Mouse (Mus musculus) stomach, embryonic 14.5 days (tissue): ENCODE measurements around the gene Rars. TPM values are rescaled to one million over a fixed set of nuclear protein-coding genes. Genes with fewer than 3 reads are reported as not detected.

Experiments
- ATAC-seq: fragments of 200-750 bp; cut with Nextera tagmentation; 2 replicates; pipeline ENCODE4 v1.8.0; 2017; ENCODE audit warnings: low read depth, moderate TSS enrichment; ENCODE audit not compliant: insufficient number of reproducible peaks, insufficient read depth, low FRiP score
- H3K27ac ChIP-seq: fragments of 300-500 bp; sonication (generic); 2 replicates; pipeline ENCODE4 v1.5.1; 2014; ENCODE audit warnings: mild to moderate bottlenecking, low read length, moderate library complexity, mixed read lengths
- H3K27me3 ChIP-seq: fragments of 300-500 bp; sonication (generic); 2 replicates; pipeline ENCODE4 v1.6.1; 2014; ENCODE audit warnings: low read length, control low read depth, mixed read lengths; ENCODE audit not compliant: control insufficient read depth, insufficient read depth
- H3K36me3 ChIP-seq: fragments of 300-500 bp; sonication (generic); 2 replicates; pipeline ENCODE4 v1.6.1; 2014; ENCODE audit warnings: mild to moderate bottlenecking, control low read depth, low read length, moderate library complexity, mixed read lengths; ENCODE audit not compliant: control insufficient read depth, insufficient read depth
- H3K4me1 ChIP-seq: fragments of 300-500 bp; sonication (generic); 2 replicates; pipeline ENCODE4 v1.6.1; 2014; ENCODE audit warnings: low read length, control low read depth, mixed read lengths; ENCODE audit not compliant: control insufficient read depth, insufficient read depth
- H3K4me2 ChIP-seq: fragments of 300-500 bp; sonication (generic); replicated peaks from 2 replicates; pipeline ENCODE4 v1.6.1; 2014; ENCODE audit warnings: low read depth, low read length, control low read depth
- H3K4me3 ChIP-seq: fragments of 300-500 bp; sonication (generic); 2 replicates; pipeline ENCODE4 v1.5.1; 2014; ENCODE audit warnings: low read depth, low read length, control low read depth
- H3K9ac ChIP-seq: fragments of 300-500 bp; sonication (generic); replicated peaks from 2 replicates; pipeline ENCODE4 v1.6.1; 2014; ENCODE audit warnings: low read depth, mild to moderate bottlenecking, control low read depth, low read length, moderate library complexity, mixed read lengths
- H3K9me3 ChIP-seq: fragments of 300-500 bp; sonication (generic); 2 replicates; pipeline ENCODE4 v1.6.1; 2016; ENCODE audit warnings: low read depth, low read length, control low read depth; ENCODE audit not compliant: control insufficient read depth
- WGBS: fragments of 180-500 bp; shearing (Covaris S2); extraction: QIAGEN DNeasy Blood & Tissue Kit; methylation state at CpG from one replicate; pipeline ENCODE4 v1.1.7; 2014; 5-methylcytosine and 5-hydroxymethylcytosine counted together
- microRNA counts: library from miRNA; unstranded; fragments of <30 nt; microRNA quantifications from one replicate; lab custom pipeline; 2016
- microRNA-seq: library from miRNA; unstranded; fragments of <30 nt; microRNA quantifications from one replicate; pipeline ENCODE4, GENCODE M21; 2016
- polyA plus RNA-seq: library from polyadenylated mRNA; unstranded; fragments of >200 nt; fragmentation: Nextera tagmentation; extraction: Ambion mirVana; gene quantifications from 2 replicates; pipeline ENCODE4 v1.2.1, GENCODE M21; 2014

Rars gene
- polyA plus RNA-seq, 1 experiment from 2014 or later: 79.2 TPM

DNA sequence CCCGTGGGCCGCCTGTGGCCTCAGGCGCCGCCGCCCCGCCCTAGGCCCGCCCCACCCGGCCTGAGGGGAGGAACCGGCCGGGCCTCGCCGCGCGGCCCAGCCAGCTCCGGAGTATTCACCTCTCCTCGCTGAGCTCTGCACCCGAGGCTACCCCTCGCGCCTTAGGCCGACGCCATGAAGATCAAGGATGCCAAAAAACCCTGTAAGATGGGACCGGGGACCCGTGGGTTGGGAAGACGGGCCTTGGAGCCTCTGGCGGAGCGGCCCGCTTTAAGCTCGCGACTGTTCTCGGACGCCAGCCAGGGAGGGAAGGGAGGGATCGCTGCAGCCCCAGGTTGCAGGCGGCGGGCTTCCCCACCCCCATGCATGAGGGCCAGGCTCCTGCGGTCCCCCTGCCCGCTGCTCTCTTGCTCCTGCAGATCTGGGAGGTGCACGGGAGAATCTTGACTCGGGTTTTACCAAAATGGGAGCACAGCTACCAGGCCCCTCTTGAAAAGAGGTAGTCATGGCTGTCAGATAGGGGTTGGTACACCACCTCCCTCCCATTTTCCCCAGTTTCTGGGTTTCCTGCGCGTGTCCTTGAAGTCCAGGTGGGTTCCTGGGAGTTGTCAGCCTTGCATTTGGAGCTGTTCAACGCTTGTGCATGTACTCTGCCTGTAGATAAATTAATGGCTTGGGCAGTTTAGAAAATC is 64.4 kb downstream of the Rars start:
- H3K4me2 ChIP-seq: peak overlapping the region; percentile 52
- H3K27ac ChIP-seq: peak overlapping the region; percentile 97
- peak overlapping the region; percentile 93 for H3K4me3 ChIP-seq
- peak; percentile 87 for ATAC-seq
- peak overlapping the region; percentile 86 for H3K9ac ChIP-seq
- no peaks in the 10 kb centered on the region for H3K9me3 ChIP-seq
- WGBS: under 1% methylated on average over 32 of the region's 41 CpGs
- no peaks in the 10 kb centered on the region for H3K36me3 ChIP-seq
- no peaks in the 10 kb centered on the region for H3K27me3 ChIP-seq
- H3K4me1 ChIP-seq: peaks cover 8% of the 10 kb centered on the region; the same call in 1 of the 2 replicates

DNA sequence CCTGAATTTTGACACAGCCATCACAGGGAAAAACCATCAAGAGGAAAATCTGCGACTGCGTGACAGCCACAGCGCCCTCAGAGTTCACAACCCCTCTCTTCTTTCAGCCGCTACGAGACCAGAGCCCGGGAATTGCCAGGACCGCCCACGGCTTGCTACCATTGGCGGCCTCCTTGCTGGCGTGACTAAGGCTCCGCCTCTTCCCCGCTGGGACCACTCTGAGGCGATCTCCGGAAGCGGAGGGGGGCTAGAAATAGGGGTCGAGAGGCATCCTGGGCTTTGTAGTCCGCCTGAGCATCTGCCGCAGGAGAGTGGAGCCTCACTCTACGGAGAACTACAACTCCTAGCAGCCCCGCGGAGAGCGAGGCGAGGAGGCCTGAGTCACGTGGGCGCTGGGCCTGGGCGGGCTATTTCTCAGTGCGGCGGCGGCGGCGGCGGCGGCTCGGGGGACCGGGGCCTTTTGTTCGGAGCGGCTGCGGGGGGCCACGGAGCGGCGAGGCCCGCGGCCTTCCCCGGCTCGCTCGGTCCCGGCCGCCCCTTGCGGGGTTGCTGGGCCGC is 65.0 kb downstream of the Rars start, which contains the start of gene Pank3:
Gene Pank3 (plus strand): TSS at position 297 of the 558 bp plus-strand sequence.
- peak within 1 kb of the TSS; percentile 52 for H3K4me2 ChIP-seq
- WGBS: under 1% methylated on average over 46 of the region's 50 CpGs
- peak; percentile 100 for ATAC-seq

DNA sequence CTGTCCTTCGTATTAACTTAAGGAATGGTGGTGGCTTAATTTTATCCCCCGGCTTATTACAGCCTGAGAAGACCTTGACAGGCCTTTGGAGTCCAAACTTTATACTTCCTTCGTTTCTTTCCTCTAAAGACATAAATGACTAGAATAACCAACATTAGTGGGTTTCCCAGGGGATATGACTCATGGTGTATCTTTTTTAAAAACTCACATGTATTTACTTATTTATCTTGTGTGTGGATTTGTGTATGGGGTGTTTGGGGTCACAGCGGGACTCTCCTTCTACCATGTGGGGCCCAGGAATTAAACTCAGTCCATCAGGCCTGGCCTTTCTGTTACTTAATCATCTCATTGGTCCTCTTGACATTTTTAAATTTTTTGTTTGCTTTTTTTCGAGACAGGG is 67.5 kb downstream of the Rars start:
- H3K4me1 ChIP-seq: peaks cover 8% of the 10 kb centered on the region; the same call in 1 of the 2 replicates
- 81% methylated on average over 5 of the region's 5 CpGs for WGBS
- no peak for ATAC-seq
- no peaks in the 10 kb centered on the region for H3K36me3 ChIP-seq
- H3K9ac ChIP-seq: no peak overlapping the region
- no peaks in the 10 kb centered on the region for H3K27me3 ChIP-seq
- H3K9me3 ChIP-seq: no peaks in the 10 kb centered on the region
- no peak overlapping the region for H3K4me3 ChIP-seq
- H3K4me2 ChIP-seq: no peak overlapping the region
- no peak overlapping the region for H3K27ac ChIP-seq

More for the DNA sequence above, 65.0 kb downstream of the Rars start, which contains the start of gene Pank3:
- no peaks in the 10 kb centered on the region for H3K27me3 ChIP-seq
- H3K27ac ChIP-seq: peak within 1 kb of the TSS; percentile 97
- no peaks in the 10 kb centered on the region for H3K9me3 ChIP-seq
- peak within 1 kb of the TSS; percentile 86 for H3K9ac ChIP-seq
- H3K4me3 ChIP-seq: peak within 1 kb of the TSS; percentile 93
- H3K4me1 ChIP-seq: peaks cover 8% of the 10 kb centered on the region; the same call in 1 of the 2 replicates
- H3K36me3 ChIP-seq: no peaks in the 10 kb centered on the region

DNA sequence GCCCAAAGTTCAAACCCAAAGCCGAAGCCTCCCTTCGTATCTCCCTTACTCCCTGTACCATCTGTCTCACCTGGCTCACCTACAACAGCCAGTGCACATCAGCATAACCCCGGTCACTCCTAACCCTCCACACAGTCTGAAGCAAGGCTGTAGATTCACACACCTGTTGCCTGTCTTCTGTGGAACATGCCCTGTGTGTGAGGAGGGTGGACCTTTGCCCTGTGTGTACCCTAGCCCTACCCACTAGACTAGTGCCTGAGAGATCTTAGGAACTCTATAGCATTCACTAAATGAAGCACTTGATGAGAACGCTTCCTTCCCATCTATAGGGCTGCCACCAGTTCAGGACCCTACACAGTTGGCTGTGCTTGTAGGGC is 73.7 kb downstream of the Rars start:
- 95% methylated on average over 4 of the region's 4 CpGs for WGBS
- H3K4me1 ChIP-seq: no peaks in the 10 kb centered on the region
- no peak overlapping the region for H3K9ac ChIP-seq
- H3K27ac ChIP-seq: no peak overlapping the region
- H3K36me3 ChIP-seq: no peaks in the 10 kb centered on the region
- no peak overlapping the region for H3K4me2 ChIP-seq
- no peaks in the 10 kb centered on the region for H3K9me3 ChIP-seq
- no peak overlapping the region for H3K4me3 ChIP-seq
- no peaks in the 10 kb centered on the region for H3K27me3 ChIP-seq
- ATAC-seq: no peak

DNA sequence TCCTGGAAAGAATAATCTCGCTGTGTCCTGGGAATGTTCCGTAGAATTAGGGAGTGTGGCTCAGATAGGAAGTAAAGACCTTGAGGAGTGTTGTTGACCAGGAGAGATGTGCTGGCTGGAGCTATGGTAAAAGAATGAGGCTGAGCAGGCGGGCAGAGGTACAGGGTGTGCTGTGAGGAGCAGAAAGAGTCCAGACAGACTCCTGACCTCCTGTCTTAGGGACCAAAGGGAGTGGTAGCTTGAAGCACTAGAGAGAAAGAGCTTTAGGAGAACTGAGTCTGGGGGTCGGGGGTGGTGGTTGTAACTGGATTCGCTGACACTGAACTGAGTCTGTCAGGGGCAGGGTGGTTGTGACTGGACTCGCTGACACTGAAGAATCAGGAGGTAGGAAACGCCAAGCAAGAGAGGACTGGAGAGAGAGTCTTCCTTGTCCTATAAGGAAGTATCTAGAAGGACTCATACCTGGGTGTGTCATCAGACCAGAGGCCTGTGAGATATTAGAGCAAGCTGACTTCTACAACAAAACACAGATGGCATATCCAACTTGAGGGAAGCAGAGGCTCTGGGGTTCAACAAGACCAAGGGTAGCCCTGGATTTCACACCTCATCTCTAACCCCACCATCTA is 74.2 kb downstream of the Rars start:
- Histone ChIP-seq H3K4me1 (no peaks in the 10 kb centered on the region), H3K4me2 (no peak overlapping the region), H3K9ac (no peak overlapping the region), H3K36me3 (no peaks in the 10 kb centered on the region), H3K4me3 (no peak overlapping the region), H3K27me3 (no peaks in the 10 kb centered on the region), H3K9me3 (no peaks in the 10 kb centered on the region), H3K27ac (no peak overlapping the region)
- WGBS: 82% methylated on average over 7 of the region's 7 CpGs
- ATAC-seq: no peak

MicroRNA genes within 50 kb of the gene (microRNA counts, 519-probe panel; counts per million panel counts)
- 4,255 counts per million, percentile 84 among the panel's probes with 10 or more counts for microRNA mmu-miR-103 (lab: Ali Mortazavi, UCI)

Small RNA genes lying within 50 kb of the gene (microRNA-seq; reads per million reads assigned to microRNA genes)
- 4.4 reads per million, percentile 11 among the genes with 10 or more reads in this experiment for gene Mir103-1

Other genes with a start within 250 kb of the Rars start
- gene Pank3, start 65.0 kb downstream of the Rars start, polyA plus RNA-seq: 22.6 and 26.3 TPM in 2 replicates
- 0.22 and 0.62 TPM in 2 replicates for gene Fbll1, start 35.6 kb downstream of the Rars start, polyA plus RNA-seq
- 6.8 and 7.0 TPM in 2 replicates for gene Wwc1, start 146.0 kb upstream of the Rars start, polyA plus RNA-seq